Mouse (Mus musculus) frontal cortex, postnatal 10 days (tissue): Measurements from ENCODE around the gene Taldo1.

Source experiments
- DNase-seq, 2 experiments: peaks; one replicate each; pipeline ENCODE4 v3.0.0; 2022; ENCODE audit warnings: low spot score in 2 of 2, mixed read lengths in 1 of 2

Taldo1 gene

DNA sequence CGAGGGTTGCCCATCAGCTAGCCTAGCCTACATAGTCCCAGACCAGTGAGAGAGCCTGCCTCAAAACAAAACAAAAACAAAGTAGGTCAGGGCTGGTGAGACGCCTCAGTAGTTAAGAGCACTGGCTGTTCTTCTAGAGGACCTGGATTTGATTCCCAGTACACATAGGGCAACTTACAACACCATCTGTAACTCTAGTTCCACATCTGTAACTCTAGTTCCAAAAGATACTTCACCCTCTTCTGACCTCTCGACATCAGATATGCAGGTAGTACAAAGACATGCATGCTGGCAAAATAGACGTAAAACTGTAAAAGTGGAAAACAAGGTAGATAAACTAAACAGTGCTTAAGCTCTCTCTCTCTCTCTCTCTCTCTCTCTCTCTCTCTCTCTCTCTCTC is 31.8 kb downstream of the Taldo1 start:
- DNase-seq: no peak

DNA sequence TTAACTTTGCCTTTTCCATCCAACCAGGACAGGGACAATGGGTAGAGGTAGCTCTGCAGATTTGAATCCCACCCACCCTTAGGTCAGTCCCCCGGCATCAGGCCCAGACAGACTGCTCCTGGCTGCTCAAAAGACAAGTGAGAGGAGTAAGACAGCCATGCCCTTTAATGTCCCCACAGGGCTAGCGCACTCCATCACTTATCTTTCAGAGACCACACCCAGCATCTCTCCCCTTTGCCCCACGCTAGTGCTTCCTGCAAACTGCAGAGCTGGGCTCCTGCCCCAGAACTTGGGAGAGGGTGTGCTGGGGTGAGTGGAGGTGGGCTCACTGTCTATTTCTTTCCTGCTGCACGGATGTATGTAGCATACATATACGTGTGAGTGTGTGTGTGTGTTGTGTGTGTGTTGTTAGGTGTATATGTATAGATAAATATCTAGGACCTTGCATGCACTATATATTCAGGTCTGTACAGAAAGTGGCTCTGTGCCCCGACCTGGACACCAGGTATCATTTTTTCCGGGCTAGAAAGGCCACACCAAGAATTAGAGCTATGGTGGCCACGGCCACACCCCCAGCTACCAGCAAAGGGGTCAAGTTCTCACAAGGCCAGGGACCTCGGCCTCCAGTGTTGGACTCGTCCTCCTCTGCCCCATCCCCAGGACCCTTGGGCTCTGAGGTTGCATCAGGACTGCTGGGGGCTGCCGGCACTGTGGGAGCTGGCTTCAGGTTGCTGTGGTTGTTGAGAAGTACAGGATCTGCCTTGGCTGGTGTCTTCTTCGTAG is 35.1 kb downstream of the Taldo1 start:
- DNase-seq: no peak

DNA sequence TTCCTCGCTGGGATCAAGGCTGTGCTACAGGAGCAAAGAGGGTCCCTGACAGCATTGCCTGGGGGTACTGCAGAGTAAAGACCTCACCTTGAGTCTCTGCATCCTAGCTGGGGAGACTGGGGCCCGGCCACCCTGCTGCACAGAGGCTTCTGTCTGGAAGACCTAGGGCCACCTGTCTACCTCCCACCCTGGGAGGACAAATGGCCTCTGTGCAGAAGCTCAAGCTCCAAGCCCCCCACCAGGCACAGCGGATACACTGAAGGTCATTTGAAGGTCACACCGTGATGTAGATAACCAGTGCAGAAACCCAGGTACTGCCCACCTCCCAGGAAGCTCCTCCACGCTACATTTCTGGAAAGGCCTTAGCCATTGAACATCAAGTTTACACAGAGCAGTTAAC is 36.7 kb downstream of the Taldo1 start:
- DNase-seq: peak in 1 of 2 experiments; percentile 19

DNA sequence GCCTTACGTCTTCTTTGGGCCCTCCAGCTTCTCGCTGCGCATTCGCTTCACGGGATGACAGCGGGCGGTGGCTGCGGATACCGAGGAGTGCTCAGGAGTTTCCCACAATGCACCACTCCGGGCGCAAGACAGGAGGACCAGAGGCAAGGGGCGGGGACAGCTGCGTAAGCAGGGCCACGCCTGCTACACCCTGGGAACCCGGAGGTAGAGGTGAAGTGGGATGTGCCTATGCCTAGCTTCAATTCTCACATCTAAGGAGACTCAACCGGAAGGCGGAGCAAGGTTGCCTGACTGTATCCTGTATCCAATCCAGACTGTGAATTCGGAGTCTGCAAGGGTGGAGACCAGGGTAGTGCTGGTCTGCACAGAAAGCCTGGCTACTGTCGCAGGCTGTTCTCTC is 37.3 kb downstream of the Taldo1 start, which contains the start of gene Cend1:
Cend1 (minus strand) TSS at position 182 of the 400 bp plus-strand sequence.
- peak; percentile 85 to 86 for DNase-seq

DNA sequence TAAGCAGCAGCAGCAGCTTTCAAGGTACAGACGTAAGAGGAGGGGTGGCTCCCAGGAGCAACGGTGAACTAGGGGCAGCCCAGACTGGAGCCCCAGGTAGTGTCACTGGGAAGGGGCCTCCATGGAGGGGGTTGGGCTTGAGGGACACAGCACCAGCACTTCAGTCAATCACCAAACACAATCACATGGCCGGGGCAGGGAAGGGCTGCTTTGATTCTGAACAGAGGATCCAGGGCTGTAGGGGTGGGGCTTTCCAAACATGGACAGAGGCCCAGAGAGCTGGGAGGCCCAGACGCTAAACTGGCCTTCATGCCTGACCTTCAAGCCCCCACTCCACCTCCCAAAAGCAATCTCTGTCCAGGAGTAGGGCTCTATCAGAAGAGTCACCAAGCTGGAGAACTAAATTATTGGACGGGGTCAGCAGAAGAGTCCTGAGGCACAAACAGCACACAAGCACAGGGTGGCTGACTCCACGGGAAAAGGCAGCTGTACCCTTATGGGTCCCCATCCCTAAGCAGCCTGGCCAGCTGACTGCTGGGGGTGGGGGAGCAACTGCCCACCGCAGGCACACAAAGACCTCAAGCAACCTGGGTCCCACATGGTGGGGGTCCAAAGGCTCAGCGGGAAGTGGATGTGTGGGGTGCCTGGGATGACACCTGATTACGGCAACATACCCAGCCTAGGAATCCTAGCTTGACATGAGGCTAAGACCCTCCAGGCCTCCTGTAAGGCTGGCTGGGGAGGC is 38.0 kb downstream of the Taldo1 start:
- peak in 1 of 2 experiments; percentile 20 for DNase-seq

DNA sequence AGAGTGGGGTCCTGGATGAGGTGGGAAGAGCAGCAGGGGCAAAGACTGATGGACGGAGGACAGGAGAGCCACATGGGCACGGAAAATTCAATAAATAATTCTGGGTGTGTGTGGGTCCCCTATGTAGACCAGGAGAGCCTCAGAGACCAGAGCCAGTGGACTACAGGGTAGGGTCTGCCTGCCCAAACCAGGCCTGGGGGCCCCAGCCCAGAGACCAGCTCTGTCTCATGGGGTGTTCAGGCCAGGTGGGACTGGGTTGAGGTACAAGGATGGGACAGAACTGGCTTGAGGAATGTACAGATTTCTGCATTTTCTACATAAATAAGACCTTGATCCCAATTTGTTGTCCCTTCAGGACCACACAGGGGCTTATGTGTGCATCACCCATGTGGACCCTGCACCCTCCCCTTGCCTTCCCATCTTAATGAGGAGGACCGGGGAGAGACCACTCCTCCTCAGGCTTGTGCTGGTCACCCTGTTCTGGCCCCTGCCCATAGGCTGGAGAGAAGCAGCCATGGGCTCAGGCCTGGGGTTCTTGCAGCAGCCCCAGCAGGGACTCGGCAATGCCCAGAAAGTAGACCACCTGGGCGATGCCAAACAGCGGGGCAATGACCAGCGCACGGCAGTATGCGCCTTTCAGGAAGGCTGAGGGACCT is 38.7 kb downstream of the Taldo1 start:
- DNase-seq: no peak

DNA sequence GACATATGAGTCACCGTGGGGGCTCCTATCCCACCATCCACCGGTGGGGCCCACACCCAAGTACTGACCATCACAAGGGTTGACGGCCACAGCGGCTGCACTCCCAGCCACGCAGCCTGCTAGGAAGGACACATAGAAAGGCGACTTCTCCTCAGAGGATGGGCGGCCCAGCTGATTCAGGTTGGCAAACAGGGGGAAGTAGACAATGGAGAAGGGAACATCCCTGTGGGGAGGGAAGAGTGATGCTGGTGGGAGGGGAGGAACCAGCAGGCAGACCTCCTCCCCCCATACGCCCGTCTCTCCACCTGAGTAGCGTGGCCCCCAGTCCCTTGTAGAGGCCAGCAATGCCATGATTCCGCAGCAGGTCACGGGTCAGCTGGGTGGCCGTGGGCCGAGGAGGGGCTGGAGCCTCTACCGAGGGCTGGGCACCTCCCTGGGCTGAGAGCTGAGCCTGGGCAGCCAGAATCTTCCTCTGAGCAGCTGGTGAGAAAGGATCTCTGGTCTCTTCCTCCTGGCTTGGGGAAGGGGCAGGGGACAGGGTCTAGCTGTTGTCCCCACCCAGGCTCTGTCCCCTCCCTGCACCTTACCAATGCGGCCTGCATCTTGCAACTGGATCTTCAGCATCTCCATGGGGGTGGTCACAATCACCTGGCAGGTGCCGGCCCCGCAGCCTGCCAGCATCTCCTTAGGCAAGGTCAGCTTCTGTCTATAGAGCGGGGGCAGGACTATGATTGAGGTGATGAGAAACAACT is 39.6 kb downstream of the Taldo1 start:
- DNase-seq: peak in 1 of 2 experiments; percentile 15

DNA sequence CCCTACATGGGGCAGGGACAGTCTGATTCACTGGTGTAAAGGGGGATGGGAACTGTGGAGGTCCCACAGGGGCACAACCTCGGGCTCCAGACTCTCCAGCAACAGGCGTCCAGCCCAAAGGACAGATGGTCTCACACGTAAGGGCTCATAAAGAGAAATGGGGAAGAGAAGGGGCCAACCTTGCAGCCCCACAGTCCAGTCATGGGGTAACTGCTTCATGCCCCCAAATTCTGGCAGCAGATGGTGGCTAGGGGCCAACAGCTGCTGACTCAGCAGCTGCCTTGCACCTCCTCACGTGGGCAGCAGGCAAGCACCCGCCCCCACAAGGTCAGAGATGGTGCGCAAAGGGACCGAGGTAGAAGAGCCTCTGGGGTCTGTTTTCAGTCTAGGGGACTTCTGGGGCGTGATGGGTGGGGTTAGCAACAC is 40.2 kb downstream of the Taldo1 start:
- DNase-seq: peak in 1 of 2 experiments; percentile 15

DNA sequence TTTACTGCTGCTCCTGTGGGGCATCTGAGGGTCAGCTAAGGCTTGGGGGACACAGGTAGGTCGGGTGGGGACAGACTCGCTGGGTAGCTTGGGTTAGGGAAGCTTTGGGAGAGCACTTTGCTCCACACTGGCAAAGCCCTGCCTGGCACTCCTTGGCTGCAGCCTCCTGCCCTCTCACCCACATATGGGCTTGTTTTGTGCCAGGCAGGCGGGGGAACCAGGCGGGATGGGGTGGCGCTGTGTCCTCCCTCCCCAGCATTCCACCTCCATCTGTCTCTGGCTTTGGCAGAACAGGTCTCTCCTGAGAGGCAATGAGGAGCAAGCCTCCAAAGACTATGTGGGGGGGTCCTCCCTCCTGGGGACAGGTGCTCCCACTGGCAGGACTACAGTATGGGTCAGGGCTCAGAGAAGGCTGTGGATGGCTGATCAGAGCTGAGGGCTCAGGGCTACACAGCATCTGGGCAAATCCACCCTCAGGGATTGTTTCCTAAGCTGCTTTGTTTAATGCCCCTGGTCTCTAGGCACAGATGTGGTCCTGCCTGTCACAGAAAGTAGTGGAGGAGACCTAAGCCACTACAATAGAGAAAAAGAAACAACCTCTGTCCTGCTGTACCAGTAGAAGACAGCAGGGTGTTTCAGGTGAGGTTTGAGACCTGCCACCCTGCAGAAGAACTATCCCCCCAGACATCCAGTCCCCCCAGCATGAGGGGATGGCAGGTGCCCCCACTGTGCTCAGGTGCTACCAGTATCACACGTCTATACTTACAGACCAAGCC is 40.9 kb downstream of the Taldo1 start:
- DNase-seq: no peak

DNA sequence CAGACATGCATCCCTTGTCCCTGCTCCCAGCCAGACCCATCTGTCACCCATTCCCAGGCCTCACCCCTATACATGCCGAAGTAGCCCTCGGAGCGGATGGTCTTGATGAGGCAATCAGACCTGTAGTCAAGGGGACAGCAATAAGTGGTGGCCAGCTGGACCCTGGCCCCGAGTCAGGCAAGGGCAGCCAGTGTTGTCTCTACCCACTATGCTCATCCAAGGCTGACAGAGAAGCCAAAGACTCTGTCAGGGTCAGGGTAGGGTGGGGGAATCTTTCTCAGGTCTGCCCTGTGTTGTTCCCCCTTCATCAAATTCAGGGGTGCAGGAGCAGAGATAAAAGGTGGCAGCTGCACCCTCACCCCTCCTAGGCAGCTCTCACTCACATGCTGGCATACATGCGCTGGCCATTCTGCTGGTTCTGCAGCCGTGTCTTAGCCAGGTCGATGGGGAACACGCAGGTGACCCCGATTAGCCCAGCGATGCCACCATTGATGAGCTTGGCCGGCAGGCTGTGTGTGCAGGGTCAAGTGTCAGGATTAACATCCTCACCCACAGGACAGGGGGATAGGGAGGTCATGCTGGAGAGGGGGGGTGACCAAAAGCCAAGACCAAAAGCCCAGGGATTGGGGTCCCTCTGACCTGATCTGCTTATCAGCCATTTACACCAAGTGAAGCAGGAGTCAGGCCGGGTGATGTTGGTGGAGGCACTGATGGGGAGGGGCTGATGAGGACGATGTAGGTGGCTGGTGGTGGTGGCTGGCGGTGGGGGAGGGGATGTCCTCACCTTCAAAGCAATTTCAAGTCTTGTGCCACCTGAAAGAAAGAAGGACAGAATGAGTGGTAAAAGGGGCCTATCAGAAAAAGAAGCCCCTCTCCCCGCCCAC is 41.8 kb downstream of the Taldo1 start:
- DNase-seq: no peak

DNA sequence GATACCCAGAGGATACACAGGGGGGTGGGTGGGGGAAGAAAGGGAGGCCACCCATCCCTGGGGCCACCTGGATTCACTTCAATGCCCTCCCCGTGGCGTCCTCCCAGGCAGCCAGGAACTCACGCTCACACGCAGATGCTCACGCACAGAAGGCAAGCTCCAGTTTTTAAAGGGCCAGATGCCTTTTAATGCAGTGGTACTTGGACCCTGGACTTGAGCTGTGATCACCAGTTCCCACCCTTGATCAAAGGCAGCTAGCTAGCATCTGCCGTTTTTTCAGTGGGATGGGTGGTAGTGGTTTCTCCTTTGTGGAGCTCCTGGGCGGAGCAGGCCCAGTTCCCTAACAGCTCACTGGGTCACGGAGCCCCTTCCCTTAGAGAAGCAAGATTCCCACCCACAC is 42.5 kb downstream of the Taldo1 start:
- DNase-seq: no peak

DNA sequence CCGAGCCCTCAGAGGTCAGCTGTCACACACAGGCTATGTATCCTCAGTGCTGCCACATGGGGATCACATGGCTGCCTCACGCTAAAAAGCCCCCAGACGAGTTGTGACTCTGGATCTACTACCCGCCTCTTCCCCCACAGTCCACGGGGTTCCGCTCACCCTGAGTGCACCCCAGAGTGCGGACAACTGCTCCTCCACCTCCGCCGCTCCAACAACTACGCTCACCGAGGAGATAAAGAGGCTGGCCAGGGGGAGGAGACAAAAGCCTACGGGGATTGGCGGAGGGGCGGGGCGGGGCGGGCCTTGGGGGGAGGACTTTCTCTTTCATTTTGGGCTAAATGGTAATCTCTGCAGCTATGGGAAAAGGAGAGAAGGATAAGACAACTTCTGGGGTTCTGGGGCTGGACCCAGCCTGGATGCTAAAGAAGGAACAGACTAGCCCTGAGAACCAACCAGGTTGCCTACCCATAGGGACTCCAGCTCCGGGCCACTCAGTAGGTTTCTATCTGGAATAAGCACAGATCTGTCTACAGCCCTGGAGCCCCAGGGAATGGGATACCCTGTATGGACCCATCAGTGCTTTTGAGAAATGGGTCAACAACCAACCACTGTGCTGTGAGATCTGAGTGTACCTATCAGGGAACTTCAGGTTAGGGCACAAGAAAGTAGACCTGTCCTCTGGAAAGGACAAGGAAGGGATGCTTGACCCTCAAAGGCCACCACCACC is 43.3 kb downstream of the Taldo1 start:
- DNase-seq: peak; percentile 14 to 43

DNA sequence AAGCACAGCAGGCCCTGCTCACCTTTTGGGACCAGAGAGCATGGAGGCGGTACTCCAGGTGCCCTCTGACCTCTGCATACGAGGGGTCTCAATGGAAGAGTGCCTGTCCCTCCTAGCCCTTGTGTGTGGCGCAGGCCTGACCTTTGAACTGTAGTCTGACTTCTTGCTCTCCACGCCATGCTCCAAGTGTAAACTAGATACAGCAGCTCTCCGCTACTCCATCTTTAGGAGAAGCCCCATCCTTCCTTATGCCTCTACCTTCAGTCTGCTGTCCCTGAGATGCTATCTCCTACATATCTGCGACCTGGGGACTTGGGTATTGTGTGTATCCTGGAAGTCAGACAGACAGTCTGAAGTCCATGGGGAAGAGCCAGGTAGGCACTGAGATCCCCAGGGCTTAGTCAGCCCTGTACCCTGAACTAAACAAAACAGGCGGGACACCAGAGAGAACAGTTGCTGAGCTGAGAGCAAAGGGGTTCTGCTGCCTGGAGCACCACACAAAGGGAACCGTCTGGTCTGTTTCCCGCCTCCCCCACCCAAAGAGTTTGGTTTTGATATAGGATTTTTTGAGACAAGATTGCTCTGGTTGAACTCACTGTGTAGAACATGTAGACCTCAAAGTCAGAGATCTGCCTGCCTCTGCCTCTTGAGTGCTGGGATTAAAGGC is 44.0 kb downstream of the Taldo1 start:
- peak; percentile 29 to 33 for DNase-seq

DNA sequence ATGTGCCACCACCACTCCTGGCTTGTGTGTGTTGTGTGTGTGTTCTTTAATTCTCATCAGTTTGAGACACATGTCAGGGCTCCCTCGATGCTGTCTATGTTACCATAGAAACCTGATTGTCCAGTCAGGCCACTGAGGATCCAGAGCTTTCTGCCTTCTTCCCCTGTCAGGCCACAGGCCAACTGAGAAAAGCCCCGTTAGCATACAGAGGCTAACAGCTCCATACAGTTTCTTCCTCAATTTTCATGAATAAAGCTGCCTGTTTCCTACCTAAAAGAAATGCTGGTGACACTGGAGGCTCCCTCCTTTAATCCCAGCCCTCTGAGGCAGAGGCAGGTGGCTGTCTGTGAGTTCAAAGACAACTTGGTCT is 44.5 kb downstream of the Taldo1 start:
- DNase-seq: no peak

DNA sequence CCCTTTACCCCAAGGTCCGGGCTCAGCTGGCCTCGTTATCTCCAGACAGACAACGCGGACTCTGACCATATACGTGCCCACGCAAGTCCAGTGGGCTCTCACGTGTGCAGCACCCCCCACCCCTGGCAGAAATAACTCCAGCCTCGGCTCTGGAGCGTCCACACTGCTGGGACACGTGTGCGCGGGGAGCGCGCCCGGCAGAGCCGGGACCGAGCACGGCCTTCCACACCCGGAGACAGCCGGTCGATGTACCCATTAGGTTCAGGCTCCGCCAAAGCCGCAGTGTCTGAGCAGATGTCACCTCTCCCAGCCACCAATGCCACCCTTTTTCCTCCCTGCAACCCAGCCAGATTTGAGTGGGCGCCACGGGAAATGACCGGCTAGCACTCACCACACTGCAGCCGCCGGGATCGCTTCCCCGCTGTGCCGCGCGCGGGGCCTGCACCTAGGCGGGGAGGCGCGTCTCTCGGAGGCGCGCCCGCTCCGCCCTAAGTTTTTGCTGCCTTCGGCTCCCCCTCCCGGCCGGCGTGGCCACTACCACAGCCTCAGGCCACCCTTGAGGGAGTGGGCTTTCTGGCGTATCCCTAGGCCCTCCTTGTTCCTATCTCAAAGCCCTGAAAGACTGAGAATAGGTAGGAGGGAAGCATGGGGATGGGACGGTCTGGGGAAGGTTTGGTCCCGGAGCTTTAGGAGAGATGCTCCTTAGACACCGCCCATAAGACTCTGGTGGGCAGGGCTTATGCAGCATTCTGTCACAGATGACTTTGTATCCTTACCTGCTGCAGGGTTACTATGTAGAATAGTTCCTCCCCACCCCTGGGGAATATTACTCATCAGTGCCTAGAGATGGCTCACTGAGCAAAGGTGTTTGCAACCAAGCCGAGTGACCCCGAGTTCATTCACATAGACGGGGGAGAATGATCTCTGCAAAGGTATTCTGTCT is 45.5 kb downstream of the Taldo1 start, which contains the start of gene Slc25a22:
Slc25a22 (minus strand) TSS at position 715 of the 943 bp plus-strand sequence.
- DNase-seq: peak; percentile 71 to 82

DNA sequence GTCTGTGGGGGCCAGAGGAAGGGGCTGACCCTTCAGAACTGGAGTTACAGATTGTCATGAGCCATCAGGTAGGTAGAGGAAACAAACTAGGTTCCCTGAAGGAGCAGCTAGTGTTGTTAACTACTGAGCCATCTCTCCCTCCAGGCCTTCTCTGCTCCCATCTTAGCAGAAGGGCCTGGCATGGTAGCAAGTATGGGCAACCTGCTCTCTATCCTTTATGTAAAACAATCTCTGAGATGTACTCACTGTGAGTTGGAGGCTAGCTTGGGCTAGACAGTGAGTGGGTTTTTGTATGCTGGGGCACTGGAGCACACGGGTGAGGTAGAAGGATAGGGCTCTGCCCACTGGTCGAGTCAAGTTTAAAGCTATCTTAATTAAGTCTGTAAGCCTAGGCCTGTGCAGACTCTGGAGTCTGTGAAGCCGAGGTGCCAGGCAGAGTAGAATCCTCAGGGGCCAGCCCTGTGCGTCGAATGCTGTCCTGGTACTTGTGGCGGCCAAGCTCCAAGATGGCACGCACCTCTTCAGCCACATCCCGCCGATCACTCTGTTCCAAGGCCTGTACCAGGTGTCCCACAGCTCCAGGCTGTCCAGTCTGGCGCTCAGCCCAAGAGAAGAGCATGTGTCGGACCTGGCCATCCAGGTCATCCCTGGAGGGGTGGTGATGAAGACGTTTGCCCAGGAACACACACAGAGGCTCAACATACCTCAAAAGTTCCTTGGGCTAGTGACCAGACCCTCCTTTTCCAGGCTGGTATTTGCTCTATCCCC is 46.4 kb downstream of the Taldo1 start:
- DNase-seq: peak; percentile 21 to 28
